Mouse (Mus musculus) G1E (cell line): ENCODE data around the gene Tas2r136.

Experiments used
- CTCF ChIP-seq: IDR thresholded peaks from 2 replicates; pipeline ENCODE4 v1.5.1; 2012; ENCODE audit warnings: low read depth, low read length, inconsistent platforms, mixed read lengths
- POLR2AphosphoS5 ChIP-seq: IDR thresholded peaks from 2 replicates; pipeline ENCODE4 v1.6.1; 2012; ENCODE audit warnings: low read depth, low read length, inconsistent platforms; ENCODE audit not compliant: insufficient replicate concordance
- TAL1 ChIP-seq: conservative IDR thresholded peaks from 2 replicates; pipeline ENCODE4 v1.6.1; 2012; ENCODE audit warnings: low read depth, low read length, inconsistent platforms, mixed read lengths

- TF ChIP-seq TAL1 (no peak), CTCF (no peak), POLR2AphosphoS5 (no peak)
These were observed 16.1 kb downstream of the Tas2r136 start, which contains the start of gene Tas2r102 for GRCm38 (mm10) chr6:132761831-132762230.
